Mouse (Mus musculus): ENCODE data around the gene Trp53bp2.
A peak's percentile ranks its signal among the peaks of the same experiment; 100 is the strongest.

Trp53bp2 gene

GRCm38 (mm10) chr1:182408684-182409327 is at the start of gene Trp53bp2:
TSS of gene Trp53bp2 (plus strand) at chr1:182409172.
- peak; percentile 98 for DNase-seq

- DNase-seq = no peak
Observed at GRCm38 (mm10) chr1:182362703-182363102, 46.3 kb upstream of the Trp53bp2 start.

- no peak for DNase-seq
Observed at GRCm38 (mm10) chr1:182363683-182364404, 45.1 kb upstream of the Trp53bp2 start.

GRCm38 (mm10) chr1:182368309-182368708 is 40.7 kb upstream of the Trp53bp2 start:
- DNase-seq = no peak

GRCm38 (mm10) chr1:182368782-182369181 is 40.2 kb upstream of the Trp53bp2 start:
- DNase-seq = no peak

- DNase-seq = no peak
Observed at GRCm38 (mm10) chr1:182369435-182369834, 39.5 kb upstream of the Trp53bp2 start.

GRCm38 (mm10) chr1:182371891-182372290 is 37.1 kb upstream of the Trp53bp2 start:
- no peak for DNase-seq

GRCm38 (mm10) chr1:182376221-182376620 is 32.8 kb upstream of the Trp53bp2 start:
- DNase-seq = peak; percentile 81

GRCm38 (mm10) chr1:182376826-182377225 is 32.1 kb upstream of the Trp53bp2 start:
- DNase-seq = peak; percentile 22

- DNase-seq = no peak
Observed at GRCm38 (mm10) chr1:182377519-182377918, 31.5 kb upstream of the Trp53bp2 start.

- no peak for DNase-seq
Observed at GRCm38 (mm10) chr1:182378205-182378835, 30.7 kb upstream of the Trp53bp2 start.

GRCm38 (mm10) chr1:182378876-182379275 is 30.1 kb upstream of the Trp53bp2 start:
- DNase-seq = no peak

- no peak for DNase-seq
Observed at GRCm38 (mm10) chr1:182380683-182381082, 28.3 kb upstream of the Trp53bp2 start.

- DNase-seq = no peak
Observed at GRCm38 (mm10) chr1:182381327-182381726, 27.6 kb upstream of the Trp53bp2 start.

- no peak for DNase-seq
Observed at GRCm38 (mm10) chr1:182383096-182383495, 25.9 kb upstream of the Trp53bp2 start.

GRCm38 (mm10) chr1:182386449-182386848 is 22.5 kb upstream of the Trp53bp2 start:
- no peak for DNase-seq

- DNase-seq = no peak
Observed at GRCm38 (mm10) chr1:182388729-182389128, 20.2 kb upstream of the Trp53bp2 start.

GRCm38 (mm10) chr1:182398171-182398570 is 10.8 kb upstream of the Trp53bp2 start:
- no peak for DNase-seq

GRCm38 (mm10) chr1:182398780-182399179 is 10.2 kb upstream of the Trp53bp2 start:
- DNase-seq = no peak

GRCm38 (mm10) chr1:182399205-182399604 is 9.8 kb upstream of the Trp53bp2 start:
- DNase-seq = no peak

GRCm38 (mm10) chr1:182399908-182400307 is 9.1 kb upstream of the Trp53bp2 start:
- no peak for DNase-seq

- no peak for DNase-seq
Observed at GRCm38 (mm10) chr1:182403076-182403475, 5.9 kb upstream of the Trp53bp2 start.

GRCm38 (mm10) chr1:182406621-182407020 is 2.4 kb upstream of the Trp53bp2 start:
- DNase-seq = no peak

- peak; percentile 71 for DNase-seq
Observed at GRCm38 (mm10) chr1:182408243-182408642, 729 bp upstream of the Trp53bp2 start.
